Mouse (Mus musculus): ENCODE data around the gene Spats2l. TPM values are rescaled to one million over a fixed set of nuclear protein-coding genes. Genes with fewer than 3 reads are reported as not detected.

Spats2l gene
- polyA plus RNA-seq, 1 experiment = 11.9 TPM

- TF ChIP-seq CTCF (IDR thresholded peaks at IDR 0.05; ENCODE audit: borderline replicate concordance, insufficient read depth, low read depth, low read length) (no peak), POLR2A (IDR thresholded peaks at IDR 0.05; ENCODE audit: borderline replicate concordance, insufficient read depth, low read length) (no peak)
- no peak overlapping the region for H3K27ac ChIP-seq (ENCODE audit: insufficient read depth, low read length)
- no peaks in the 10 kb centered on the region for H3K27me3 ChIP-seq (ENCODE audit: control insufficient read depth, insufficient read depth, low read length)
- H3K4me1 ChIP-seq (ENCODE audit: control insufficient read depth, insufficient read depth, low read length) = no peaks in the 10 kb centered on the region
- WGBS = 34% methylated on average over 6 of the region's 6 CpGs
- no peak for DNase-seq
- H3K4me3 ChIP-seq (replicated peaks; ENCODE audit: insufficient read depth, low read depth, low read length) = no peak overlapping the region
These were observed 26.9 kb downstream of the Spats2l start for GRCm38 (mm10) chr1:57800846-57801245.

- TF ChIP-seq POLR2A (IDR thresholded peaks at IDR 0.05; ENCODE audit: borderline replicate concordance, insufficient read depth, low read length) = no peak
- no peak for TF ChIP-seq CTCF (IDR thresholded peaks at IDR 0.05; ENCODE audit: borderline replicate concordance, insufficient read depth, low read depth, low read length)
- DNase-seq = no peak
- H3K4me1 ChIP-seq (ENCODE audit: control insufficient read depth, insufficient read depth, low read length) = no peaks in the 10 kb centered on the region
- H3K4me3 ChIP-seq (replicated peaks; ENCODE audit: insufficient read depth, low read depth, low read length) = no peak overlapping the region
- H3K27me3 ChIP-seq (ENCODE audit: control insufficient read depth, insufficient read depth, low read length) = no peaks in the 10 kb centered on the region
- no peak overlapping the region for H3K27ac ChIP-seq (ENCODE audit: insufficient read depth, low read length)
- WGBS = 87% methylated on average over 3 of the region's 3 CpGs
These were observed 32.2 kb downstream of the Spats2l start for GRCm38 (mm10) chr1:57806126-57806525.

GRCm38 (mm10) chr1:57807882-57808281 is 33.9 kb downstream of the Spats2l start:
- Histone ChIP-seq H3K4me1 (ENCODE audit: control insufficient read depth, insufficient read depth, low read length) (no peaks in the 10 kb centered on the region), H3K27ac (ENCODE audit: insufficient read depth, low read length) (no peak overlapping the region), H3K4me3 (replicated peaks; ENCODE audit: insufficient read depth, low read depth, low read length) (no peak overlapping the region), H3K27me3 (ENCODE audit: control insufficient read depth, insufficient read depth, low read length) (no peaks in the 10 kb centered on the region)
- 44% methylated on average over 7 of the region's 7 CpGs for WGBS
- no peak for TF ChIP-seq CTCF (IDR thresholded peaks at IDR 0.05; ENCODE audit: borderline replicate concordance, insufficient read depth, low read depth, low read length)
- no peak for TF ChIP-seq POLR2A (IDR thresholded peaks at IDR 0.05; ENCODE audit: borderline replicate concordance, insufficient read depth, low read length)
- no peak for DNase-seq

GRCm38 (mm10) chr1:57810221-57810620 is 36.3 kb downstream of the Spats2l start:
- H3K4me3 ChIP-seq (replicated peaks; ENCODE audit: insufficient read depth, low read depth, low read length) = no peak overlapping the region
- DNase-seq = no peak
- H3K27ac ChIP-seq (ENCODE audit: insufficient read depth, low read length) = no peak overlapping the region
- H3K27me3 ChIP-seq (ENCODE audit: control insufficient read depth, insufficient read depth, low read length) = no peaks in the 10 kb centered on the region
- TF ChIP-seq CTCF (IDR thresholded peaks at IDR 0.05; ENCODE audit: borderline replicate concordance, insufficient read depth, low read depth, low read length) = no peak
- WGBS = 78% methylated on average over 4 of the region's 4 CpGs
- no peaks in the 10 kb centered on the region for H3K4me1 ChIP-seq (ENCODE audit: control insufficient read depth, insufficient read depth, low read length)

GRCm38 (mm10) chr1:57817103-57817502 is 43.1 kb downstream of the Spats2l start:
- TF ChIP-seq CTCF (IDR thresholded peaks at IDR 0.05; ENCODE audit: borderline replicate concordance, insufficient read depth, low read depth, low read length) (no peak), POLR2A (IDR thresholded peaks at IDR 0.05; ENCODE audit: borderline replicate concordance, insufficient read depth, low read length) (no peak)
- DNase-seq = no peak
- Histone ChIP-seq H3K4me1 (ENCODE audit: control insufficient read depth, insufficient read depth, low read length) (no peaks in the 10 kb centered on the region), H3K27me3 (ENCODE audit: control insufficient read depth, insufficient read depth, low read length) (no peaks in the 10 kb centered on the region), H3K27ac (ENCODE audit: insufficient read depth, low read length) (no peak overlapping the region), H3K4me3 (replicated peaks; ENCODE audit: insufficient read depth, low read depth, low read length) (no peak overlapping the region)
- 42% methylated on average over 2 of the region's 2 CpGs for WGBS

- TF ChIP-seq POLR2A (IDR thresholded peaks at IDR 0.05; ENCODE audit: borderline replicate concordance, insufficient read depth, low read length) (no peak), CTCF (IDR thresholded peaks at IDR 0.05; ENCODE audit: borderline replicate concordance, insufficient read depth, low read depth, low read length) (no peak)
- Histone ChIP-seq H3K27me3 (ENCODE audit: control insufficient read depth, insufficient read depth, low read length) (no peaks in the 10 kb centered on the region), H3K27ac (ENCODE audit: insufficient read depth, low read length) (no peak overlapping the region), H3K4me3 (replicated peaks; ENCODE audit: insufficient read depth, low read depth, low read length) (no peak overlapping the region), H3K4me1 (ENCODE audit: control insufficient read depth, insufficient read depth, low read length) (no peaks in the 10 kb centered on the region)
- WGBS = 79% methylated on average over 6 of the region's 6 CpGs
- no peak for DNase-seq
These were observed 46.6 kb downstream of the Spats2l start for GRCm38 (mm10) chr1:57820428-57820997.

- H3K27ac ChIP-seq (ENCODE audit: insufficient read depth, low read length) = no peak overlapping the region
- DNase-seq = no peak
These were observed 51.2 kb downstream of the Spats2l start for GRCm38 (mm10) chr1:57824966-57825759.

DNA sequence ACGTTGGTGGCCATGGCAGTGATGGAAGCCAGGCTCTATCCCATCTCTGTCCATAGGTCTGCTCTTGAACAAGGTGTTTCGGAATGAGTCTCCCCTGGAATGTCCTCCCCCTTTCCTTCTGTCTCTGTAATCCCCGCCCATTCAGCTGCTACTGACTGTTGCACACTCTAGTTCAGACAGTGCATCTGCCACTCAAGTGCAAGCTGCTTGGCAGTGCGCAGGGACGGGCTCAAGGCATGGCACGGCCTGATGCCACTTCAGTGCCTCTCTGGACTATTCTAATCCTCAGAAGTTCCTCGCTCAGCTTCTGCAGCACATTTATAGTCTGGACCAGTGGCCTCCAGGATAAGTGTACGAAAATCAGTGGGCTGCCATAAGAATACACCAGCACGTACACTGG is 52.3 kb downstream of the Spats2l start:
- H3K27me3 ChIP-seq (ENCODE audit: control insufficient read depth, insufficient read depth, low read length) = no peaks in the 10 kb centered on the region
- H3K4me3 ChIP-seq (replicated peaks; ENCODE audit: insufficient read depth, low read depth, low read length) = no peak overlapping the region
- 44% methylated on average over 9 of the region's 9 CpGs for WGBS
- DNase-seq = no peak
- H3K27ac ChIP-seq (ENCODE audit: insufficient read depth, low read length) = no peak overlapping the region
- no peaks in the 10 kb centered on the region for H3K4me1 ChIP-seq (ENCODE audit: control insufficient read depth, insufficient read depth, low read length)
- TF ChIP-seq CTCF (IDR thresholded peaks at IDR 0.05; ENCODE audit: borderline replicate concordance, insufficient read depth, low read depth, low read length) (no peak), POLR2A (IDR thresholded peaks at IDR 0.05; ENCODE audit: borderline replicate concordance, insufficient read depth, low read length) (no peak)

More at GRCm38 (mm10) chr1:57824966-57825759, 51.2 kb downstream of the Spats2l start:
- TF ChIP-seq POLR2A (IDR thresholded peaks at IDR 0.05; ENCODE audit: borderline replicate concordance, insufficient read depth, low read length) = no peak
- no peak for TF ChIP-seq CTCF (IDR thresholded peaks at IDR 0.05; ENCODE audit: borderline replicate concordance, insufficient read depth, low read depth, low read length)
- H3K4me3 ChIP-seq (replicated peaks; ENCODE audit: insufficient read depth, low read depth, low read length) = no peak overlapping the region
- H3K4me1 ChIP-seq (ENCODE audit: control insufficient read depth, insufficient read depth, low read length) = no peaks in the 10 kb centered on the region
- H3K27me3 ChIP-seq (ENCODE audit: control insufficient read depth, insufficient read depth, low read length) = no peaks in the 10 kb centered on the region
- WGBS = 55% methylated on average over 17 of the region's 17 CpGs

Data from cerebellum, adult 2 months (tissue).